Mouse (Mus musculus) brain, embryonic 14.5 days (tissue): ENCODE data around the gene Lrch1.

Experiments
- CTCF ChIP-seq: fragments of 200-500 bp; IDR thresholded peaks from 2 replicates; pipeline ENCODE4 v1.5.1; 2012; ENCODE audit warnings: inconsistent platforms, mild to moderate bottlenecking, moderate library complexity, borderline replicate concordance; ENCODE audit not compliant: insufficient read depth, insufficient read length; ENCODE audit errors: extremely low read depth
- POLR2A ChIP-seq: fragments of 200-500 bp; IDR thresholded peaks from 2 replicates; pipeline ENCODE4 v1.6.1; 2012; ENCODE audit warnings: mild to moderate bottlenecking, inconsistent platforms, borderline replicate concordance; ENCODE audit not compliant: poor library complexity, insufficient read depth, insufficient read length, severe bottlenecking; ENCODE audit errors: extremely low read depth

- TF ChIP-seq CTCF = no peak
- TF ChIP-seq POLR2A = no peak
These were observed 34.1 kb downstream of the Lrch1 start for GRCm38 (mm10) chr14:74913381-74914230.
